Mouse (Mus musculus) monocyte, adult 5-6 weeks (primary cell): ENCODE measurements around the gene Ahcyl2. TPM values are rescaled to one million over a fixed set of nuclear protein-coding genes. Genes with fewer than 3 reads are reported as not detected.

Experiments used
- ATAC-seq: fragments of 153-309, 156-312 bp; replicated peaks from 2 replicates; pipeline ENCODE4 v1.8.0; 2017; ENCODE audit warnings: mild to moderate bottlenecking; ENCODE audit not compliant: low TSS enrichment, insufficient number of reproducible peaks, severe bottlenecking, poor library complexity, low FRiP score
- total RNA-seq: library from RNA; stranded (forward); fragments of 200-1000, 200-491, 200-594 nt; gene quantifications from 3 replicates; pipeline ENCODE4 v1.2.3, GENCODE M21; 2017

Gene Ahcyl2
- total RNA-seq, 1 experiment from 2014 or later, result 43.7 TPM

- ATAC-seq, result no peak
These were observed 162.3 kb downstream of the Ahcyl2 start for GRCm38 (mm10) chr6:29930087-29930486.

- no peak for ATAC-seq
These were observed 162.9 kb downstream of the Ahcyl2 start for GRCm38 (mm10) chr6:29930665-29931064.

- ATAC-seq, result no peak
These were observed 163.4 kb downstream of the Ahcyl2 start for GRCm38 (mm10) chr6:29931181-29931580.

DNA sequence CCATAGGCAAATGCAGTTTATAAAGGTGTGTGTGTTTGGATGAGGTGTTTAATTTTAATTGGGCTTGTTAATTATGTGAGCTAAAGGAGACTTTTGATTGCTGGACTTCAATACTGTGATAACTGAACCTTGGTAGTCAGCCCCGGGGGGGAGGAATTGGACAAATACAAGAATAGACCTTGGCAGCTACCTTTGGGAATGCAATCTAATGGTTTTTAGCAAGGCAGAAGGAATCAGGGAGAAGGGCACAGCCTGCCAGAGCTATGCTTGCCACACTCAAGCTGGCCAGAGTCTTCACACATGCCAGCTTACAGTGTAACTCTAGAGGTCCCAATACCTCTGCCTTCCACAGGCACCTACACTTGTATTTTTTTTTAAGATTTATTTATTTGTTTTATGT, 167.9 kb downstream of the Ahcyl2 start:
- no peak for ATAC-seq

GRCm38 (mm10) chr6:29940428-29940827, 172.6 kb downstream of the Ahcyl2 start:
- no peak for ATAC-seq

- ATAC-seq, result no peak
These were observed 173.2 kb downstream of the Ahcyl2 start for GRCm38 (mm10) chr6:29941036-29941435.

DNA sequence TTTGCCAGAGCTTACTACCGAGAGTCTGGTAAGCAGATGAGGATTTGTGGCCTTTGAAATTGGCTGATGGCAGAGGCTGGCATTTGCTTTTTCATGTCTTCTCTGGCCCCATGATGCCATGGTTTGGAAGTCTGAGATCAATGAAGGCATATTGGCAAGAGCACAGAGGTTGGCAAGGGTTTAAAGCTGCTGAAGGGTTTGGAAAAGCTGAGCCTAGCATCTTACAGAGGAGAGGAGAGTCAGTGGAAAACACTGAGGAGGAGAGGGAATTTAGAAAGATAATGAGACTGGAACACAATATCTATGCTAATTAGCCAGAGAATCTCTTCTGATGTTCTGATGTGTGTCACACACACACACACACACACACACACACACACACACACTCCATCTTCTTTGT, 176.7 kb downstream of the Ahcyl2 start:
- no peak for ATAC-seq

- ATAC-seq, result no peak
These were observed 178.8 kb downstream of the Ahcyl2 start for GRCm38 (mm10) chr6:29946568-29946967.

GRCm38 (mm10) chr6:29947823-29948222, 180.0 kb downstream of the Ahcyl2 start:
- no peak for ATAC-seq

DNA sequence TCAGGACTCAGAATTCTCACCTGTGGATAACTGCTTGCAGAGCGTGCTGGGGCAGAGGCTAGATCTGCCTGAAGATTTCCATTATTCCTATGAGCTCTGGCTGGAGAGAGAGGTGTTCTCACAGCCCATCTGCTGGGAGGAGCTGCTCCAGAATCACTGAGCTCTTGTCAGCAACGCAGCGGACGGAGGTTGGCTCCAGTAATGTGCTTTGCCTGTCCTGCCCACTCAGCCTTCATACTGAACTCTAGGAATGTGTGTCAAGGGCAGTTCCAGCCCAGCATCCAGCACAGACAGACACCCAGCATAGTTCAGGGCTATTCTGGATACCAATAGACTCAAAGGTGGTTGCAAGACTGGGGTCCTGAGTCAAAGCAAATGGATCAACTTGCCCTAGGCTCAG, 188.9 kb downstream of the Ahcyl2 start:
- no peak for ATAC-seq

GRCm38 (mm10) chr6:29958669-29959068, 190.9 kb downstream of the Ahcyl2 start:
- ATAC-seq, result no peak

- ATAC-seq, result no peak
These were observed 193.3 kb downstream of the Ahcyl2 start for GRCm38 (mm10) chr6:29961081-29961480.

Other genes starting within 250 kb of the Ahcyl2 start
- 195 to 268 TPM (median 261 TPM) in 3 replicates for gene Irf5, start 241.4 kb upstream of the Ahcyl2 start, total RNA-seq
- gene Tnpo3, start 158.1 kb upstream of the Ahcyl2 start, total RNA-seq, result 62.4 to 105 TPM (median 76.9 TPM) in 3 replicates
- gene Tspan33, start 73.8 kb upstream of the Ahcyl2 start, total RNA-seq, result 0.29 to 1.6 TPM (median 0.29 TPM) in 3 replicates
- gene Smo, start 32.5 kb upstream of the Ahcyl2 start, total RNA-seq, result not detected in 3 replicates
- gene Strip2, start 149.0 kb downstream of the Ahcyl2 start, total RNA-seq, result 0.87 to 1.0 TPM in 2 of 3 replicates, not detected in the other